Mouse (Mus musculus) intestine, embryonic 16.5 days (tissue): ENCODE results near the gene Cib4. TPM values are rescaled to one million over a fixed set of nuclear protein-coding genes. Genes with fewer than 3 reads are reported as not detected.

Source experiments
- ATAC-seq: fragments of 200-750 bp; cut with Nextera tagmentation; 2 replicates; pipeline ENCODE4 v1.8.0; 2017; ENCODE audit warnings: moderate TSS enrichment, moderate library complexity
- H3K27ac ChIP-seq: fragments of 300-500 bp; sonication (generic); 2 replicates; pipeline ENCODE4 v1.5.1; 2014; ENCODE audit warnings: mild to moderate bottlenecking, low read length
- H3K27me3 ChIP-seq: fragments of 300-500 bp; sonication (generic); replicated peaks from 2 replicates; pipeline ENCODE4 v1.6.1; 2014; ENCODE audit warnings: low read length, control low read depth, mixed read lengths; ENCODE audit not compliant: control insufficient read depth, insufficient read depth
- H3K36me3 ChIP-seq: fragments of 300-500 bp; sonication (generic); 2 replicates; pipeline ENCODE4 v1.6.1; 2014; ENCODE audit warnings: low read length, control low read depth; ENCODE audit not compliant: control insufficient read depth, insufficient read depth
- H3K4me1 ChIP-seq: fragments of 300-500 bp; sonication (generic); 2 replicates; pipeline ENCODE4 v1.6.1; 2014; ENCODE audit warnings: low read length, control low read depth, mixed read lengths; ENCODE audit not compliant: control insufficient read depth, insufficient read depth
- H3K4me2 ChIP-seq: fragments of 300-500 bp; sonication (generic); 2 replicates; pipeline ENCODE4 v1.6.1; 2014; ENCODE audit warnings: low read depth, low read length, control low read depth
- H3K4me3 ChIP-seq: fragments of 300-500 bp; sonication (generic); 2 replicates; pipeline ENCODE4 v1.5.1; 2014; ENCODE audit warnings: mild to moderate bottlenecking, low read length
- H3K9ac ChIP-seq: fragments of 300-500 bp; sonication (generic); 2 replicates; pipeline ENCODE4 v1.6.1; 2014; ENCODE audit warnings: low read depth, low read length
- H3K9me3 ChIP-seq: fragments of 300-500 bp; sonication (generic); 2 replicates; pipeline ENCODE4 v1.6.1; 2016; ENCODE audit warnings: low read length, control low read depth; ENCODE audit not compliant: control insufficient read depth
- WGBS: fragments of 180-500 bp; shearing (Covaris S2); extraction: QIAGEN DNeasy Blood & Tissue Kit; methylation state at CpG from one replicate; pipeline ENCODE4 v1.1.7; 2014; 5-methylcytosine and 5-hydroxymethylcytosine counted together
- polyA plus RNA-seq: library from polyadenylated mRNA; unstranded; fragments of >200 nt; fragmentation: Nextera tagmentation; extraction: Ambion mirVana; gene quantifications from 2 replicates; pipeline ENCODE4 v1.2.1, GENCODE M21; 2015

The Cib4 gene
- polyA plus RNA-seq, 1 experiment from 2014 or later, result not detected

DNA sequence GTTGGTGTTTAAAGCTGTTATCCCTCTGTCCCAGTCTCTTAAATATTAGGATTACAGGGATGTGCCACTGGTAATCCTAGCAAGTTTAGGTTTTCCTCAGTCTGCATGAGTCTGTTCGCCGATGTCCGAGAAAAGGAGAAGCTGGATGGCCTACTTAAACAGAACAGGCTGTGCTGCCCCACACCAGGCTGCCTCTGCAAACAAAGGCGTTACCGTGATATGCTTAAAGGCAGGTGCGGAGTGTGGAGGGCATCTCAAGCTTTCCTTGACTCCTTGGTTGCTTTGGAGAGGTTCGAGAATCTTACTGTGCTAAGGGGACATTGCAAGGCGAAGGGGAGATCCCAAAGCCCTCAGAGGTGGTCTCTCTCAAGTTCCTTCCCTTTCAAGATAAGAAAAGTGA, 48.8 kb downstream of the Cib4 start:
- Histone ChIP-seq H3K27ac (no peak overlapping the region), H3K9ac (no peak overlapping the region), H3K4me1 (no peaks in the 10 kb centered on the region), H3K27me3 (no peaks in the 10 kb centered on the region), H3K36me3 (no peaks in the 10 kb centered on the region), H3K9me3 (no peaks in the 10 kb centered on the region), H3K4me2 (no peak overlapping the region), H3K4me3 (no peak overlapping the region)
- ATAC-seq, result no peak
- WGBS, result 75% methylated on average over 8 of the region's 8 CpGs

DNA sequence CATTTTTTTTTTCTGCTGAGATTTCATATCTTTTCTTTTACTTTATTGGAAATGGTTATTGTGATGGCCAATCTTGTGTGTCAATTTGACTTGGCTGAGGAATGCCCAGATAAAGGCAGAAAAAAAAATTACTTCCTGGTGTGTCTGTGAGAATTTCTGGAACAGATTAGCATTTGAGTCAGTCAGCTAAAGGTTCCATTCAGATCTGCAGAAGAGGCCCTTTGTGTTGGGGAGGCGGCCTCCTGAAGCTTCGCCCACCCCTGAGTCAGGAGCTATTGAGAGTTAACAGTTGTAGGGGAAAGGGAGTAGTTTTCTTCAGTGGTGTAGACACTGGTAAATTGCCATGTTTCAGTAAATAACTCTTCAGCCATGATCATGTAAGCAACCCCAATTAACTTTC, 50.3 kb downstream of the Cib4 start:
- Histone ChIP-seq H3K9me3 (no peaks in the 10 kb centered on the region), H3K4me3 (no peak overlapping the region), H3K27me3 (no peaks in the 10 kb centered on the region), H3K9ac (no peak overlapping the region), H3K27ac (no peak overlapping the region), H3K4me2 (no peak overlapping the region), H3K36me3 (no peaks in the 10 kb centered on the region), H3K4me1 (peaks cover 6% of the 10 kb centered on the region; the same call in 1 of the 2 replicates)
- no peak for ATAC-seq
- 76% methylated on average over 2 of the region's 2 CpGs for WGBS

DNA sequence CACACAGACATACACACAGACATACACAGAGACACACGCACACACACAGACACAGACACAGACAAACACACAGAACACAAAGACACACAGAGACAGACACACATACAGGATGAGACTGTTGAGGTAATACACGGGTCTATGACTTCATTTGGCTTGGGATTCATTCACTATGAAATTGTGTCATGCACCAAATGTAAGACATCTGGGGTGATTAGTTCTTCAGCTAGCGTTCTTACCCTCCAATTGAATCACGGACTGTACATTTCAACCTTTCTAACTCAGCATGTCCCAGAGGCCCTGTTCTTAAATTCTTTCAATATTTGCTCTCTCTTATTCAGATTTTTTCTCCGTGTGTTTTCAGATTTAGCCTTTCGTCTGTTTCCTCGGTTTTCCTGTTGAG, 51.0 kb downstream of the Cib4 start:
- peaks cover 7% of the 10 kb centered on the region; the same call in 1 of the 2 replicates for H3K4me1 ChIP-seq
- H3K4me3 ChIP-seq, result no peak overlapping the region
- 69% methylated on average over 7 of the region's 7 CpGs for WGBS
- no peak overlapping the region for H3K27ac ChIP-seq
- ATAC-seq, result no peak
- no peaks in the 10 kb centered on the region for H3K9me3 ChIP-seq
- H3K9ac ChIP-seq, result no peak overlapping the region
- no peaks in the 10 kb centered on the region for H3K36me3 ChIP-seq
- H3K4me2 ChIP-seq, result no peak overlapping the region
- H3K27me3 ChIP-seq, result no peaks in the 10 kb centered on the region

DNA sequence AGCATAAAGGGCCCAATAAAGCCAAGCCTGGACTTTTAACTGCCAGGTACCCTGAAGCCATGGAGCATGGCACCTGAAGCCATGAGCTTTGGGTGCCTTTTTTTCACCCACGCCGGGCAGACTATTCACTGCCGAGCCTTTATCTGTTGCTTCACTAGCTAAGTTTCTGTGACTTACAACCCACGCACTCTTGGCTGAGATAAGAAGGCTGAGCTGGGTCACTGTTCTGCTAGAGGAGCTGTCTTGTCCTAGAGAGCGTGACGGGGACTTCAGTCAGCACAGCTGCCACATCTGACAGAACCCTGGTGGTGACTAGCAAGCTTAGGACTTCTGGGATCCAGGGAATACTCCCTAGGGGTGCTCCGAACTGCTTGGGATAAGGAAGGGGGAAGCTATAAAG, 51.9 kb downstream of the Cib4 start:
- Histone ChIP-seq H3K4me3 (no peak overlapping the region), H3K4me1 (peaks cover 7% of the 10 kb centered on the region; the same call in 1 of the 2 replicates), H3K27ac (no peak overlapping the region), H3K9ac (no peak overlapping the region), H3K36me3 (no peaks in the 10 kb centered on the region), H3K27me3 (no peaks in the 10 kb centered on the region), H3K4me2 (no peak overlapping the region), H3K9me3 (no peaks in the 10 kb centered on the region)
- 68% methylated on average over 7 of the region's 7 CpGs for WGBS
- ATAC-seq, result no peak

DNA sequence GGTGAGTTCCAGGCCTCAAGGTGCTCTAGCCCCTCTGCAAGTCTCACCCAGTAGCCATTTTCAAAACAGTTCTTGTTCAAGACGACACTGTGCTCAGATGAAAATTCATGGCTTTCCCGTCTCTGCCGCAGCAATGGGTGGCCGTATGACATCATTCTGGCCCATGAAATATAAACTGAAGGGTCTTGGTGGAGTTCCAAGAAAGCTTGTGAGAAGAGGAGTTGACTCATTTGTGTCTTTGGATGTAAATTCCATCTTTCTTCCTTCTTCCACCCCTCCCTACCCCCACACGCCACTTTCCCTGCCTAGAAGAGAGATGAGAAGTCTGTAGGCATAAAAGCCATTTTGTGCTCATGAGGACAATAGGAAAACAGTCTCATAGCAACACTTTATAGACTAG, 54.8 kb downstream of the Cib4 start:
- Histone ChIP-seq H3K4me3 (no peak overlapping the region), H3K4me2 (no peak overlapping the region), H3K27ac (peak overlapping the region; percentile 59; the same call in 1 of the 2 replicates), H3K9ac (no peak overlapping the region), H3K9me3 (no peaks in the 10 kb centered on the region), H3K27me3 (no peaks in the 10 kb centered on the region), H3K36me3 (no peaks in the 10 kb centered on the region), H3K4me1 (peaks cover 7% of the 10 kb centered on the region; the same call in 1 of the 2 replicates)
- WGBS, result 49% methylated on average over 5 of the region's 5 CpGs
- peak; percentile 56 for ATAC-seq

DNA sequence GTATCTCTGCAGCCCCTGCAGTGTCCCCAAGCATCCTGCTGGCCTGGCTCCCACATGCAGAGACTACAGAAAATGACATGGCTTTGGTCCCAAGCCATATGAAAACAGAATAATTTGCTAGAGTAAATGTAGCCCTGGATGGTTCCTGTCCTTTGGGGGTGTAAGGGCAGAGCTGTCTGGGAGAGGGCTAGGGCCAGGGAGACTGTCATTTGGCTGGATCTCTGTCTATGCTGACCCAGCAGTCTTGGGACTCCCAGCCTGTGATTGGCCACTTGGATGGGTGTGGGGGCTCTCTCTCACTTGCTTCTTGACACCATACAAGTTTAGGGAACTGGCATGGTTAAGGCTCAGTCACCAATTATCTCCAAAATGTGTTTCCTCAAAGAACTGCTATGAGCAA, 55.4 kb downstream of the Cib4 start:
- no peak overlapping the region for H3K9ac ChIP-seq
- no peaks in the 10 kb centered on the region for H3K36me3 ChIP-seq
- no peaks in the 10 kb centered on the region for H3K9me3 ChIP-seq
- no peaks in the 10 kb centered on the region for H3K27me3 ChIP-seq
- H3K4me3 ChIP-seq, result no peak overlapping the region
- no peak for ATAC-seq
- H3K4me1 ChIP-seq, result peaks cover 7% of the 10 kb centered on the region; the same call in 1 of the 2 replicates
- peak overlapping the region; percentile 59; the same call in 1 of the 2 replicates for H3K27ac ChIP-seq
- H3K4me2 ChIP-seq, result no peak overlapping the region

DNA sequence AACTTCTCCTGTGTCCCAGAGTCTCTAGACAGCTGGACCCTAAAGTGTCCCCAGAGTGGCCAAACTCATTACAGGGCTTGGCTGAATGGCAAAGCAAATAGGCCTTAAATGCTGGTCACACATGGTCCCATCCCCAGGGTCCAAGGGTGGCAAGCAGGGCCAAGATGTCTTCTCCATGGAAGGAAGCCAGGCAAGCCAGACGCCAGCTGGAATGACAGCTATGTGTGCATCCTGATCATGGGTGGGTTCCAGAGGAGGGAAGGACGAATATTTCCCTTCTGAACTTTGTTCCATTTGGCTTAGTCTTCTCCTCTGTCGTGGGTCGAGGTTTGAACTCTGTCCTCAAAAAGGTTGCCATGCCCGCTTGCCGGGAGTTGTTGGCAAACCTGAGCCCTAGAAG, 60.5 kb downstream of the Cib4 start:
- ATAC-seq, result peak; percentile 7; the same call in 1 of the 2 replicates
- Histone ChIP-seq H3K4me2 (no peak overlapping the region), H3K27ac (no peak overlapping the region)

DNA sequence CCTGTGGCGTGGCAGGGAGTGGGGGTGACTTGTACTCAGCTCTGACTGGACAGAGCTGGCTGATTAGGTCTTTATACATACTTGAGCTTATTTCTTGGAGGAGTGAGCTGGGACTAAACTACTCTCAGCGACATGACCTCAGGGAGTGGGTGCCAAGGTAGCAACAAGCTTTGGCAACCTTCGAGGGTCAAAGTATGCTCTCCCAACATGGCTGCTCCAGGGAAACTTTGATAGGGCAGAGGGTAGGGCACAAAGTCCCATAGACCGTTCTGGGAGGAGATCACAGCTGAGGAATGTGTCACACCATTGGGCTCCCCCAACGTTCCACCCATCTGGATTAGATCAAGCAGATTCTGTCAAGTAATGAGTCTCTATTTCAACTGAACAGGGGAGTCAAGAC, 61.0 kb downstream of the Cib4 start:
- no peaks in the 10 kb centered on the region for H3K9me3 ChIP-seq
- H3K9ac ChIP-seq, result no peak overlapping the region
- no peak overlapping the region for H3K4me2 ChIP-seq
- H3K36me3 ChIP-seq, result no peaks in the 10 kb centered on the region
- 77% methylated on average over 5 of the region's 5 CpGs for WGBS
- no peaks in the 10 kb centered on the region for H3K27me3 ChIP-seq
- ATAC-seq, result 0 out of 2 replicates have a peak, but pooled peaks have one; percentile 13
- H3K4me1 ChIP-seq, result no peaks in the 10 kb centered on the region
- H3K4me3 ChIP-seq, result no peak overlapping the region
- H3K27ac ChIP-seq, result no peak overlapping the region

More for the DNA sequence above, 60.5 kb downstream of the Cib4 start:
- Histone ChIP-seq H3K4me3 (no peak overlapping the region), H3K36me3 (no peaks in the 10 kb centered on the region), H3K9ac (no peak overlapping the region), H3K9me3 (no peaks in the 10 kb centered on the region), H3K27me3 (no peaks in the 10 kb centered on the region), H3K4me1 (no peaks in the 10 kb centered on the region)
- 59% methylated on average over 6 of the region's 6 CpGs for WGBS

DNA sequence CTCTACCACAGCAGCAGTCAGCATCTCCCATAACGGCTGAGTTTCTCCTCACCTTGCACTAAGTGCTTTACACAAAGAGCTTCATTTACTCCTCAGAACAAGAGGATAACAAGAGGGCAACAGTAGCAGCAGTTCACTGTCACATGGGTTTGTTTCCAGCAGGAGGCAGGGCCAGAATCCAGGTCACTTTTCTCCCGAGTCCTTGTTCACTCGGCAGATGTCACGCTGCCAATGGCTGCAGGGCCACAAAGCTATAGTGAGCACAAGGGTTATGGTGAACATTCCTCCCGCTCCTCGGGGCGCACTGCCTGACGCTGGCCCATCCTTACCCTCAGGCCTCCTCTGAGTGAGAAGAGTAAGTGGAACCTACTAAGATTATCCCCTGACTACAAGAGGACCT, 62.1 kb downstream of the Cib4 start:
- Histone ChIP-seq H3K9me3 (no peaks in the 10 kb centered on the region), H3K4me1 (no peaks in the 10 kb centered on the region), H3K4me2 (no peak overlapping the region), H3K4me3 (no peak overlapping the region), H3K9ac (no peak overlapping the region), H3K27me3 (no peaks in the 10 kb centered on the region), H3K27ac (no peak overlapping the region), H3K36me3 (no peaks in the 10 kb centered on the region)
- 80% methylated on average over 8 of the region's 8 CpGs for WGBS
- ATAC-seq, result no peak

DNA sequence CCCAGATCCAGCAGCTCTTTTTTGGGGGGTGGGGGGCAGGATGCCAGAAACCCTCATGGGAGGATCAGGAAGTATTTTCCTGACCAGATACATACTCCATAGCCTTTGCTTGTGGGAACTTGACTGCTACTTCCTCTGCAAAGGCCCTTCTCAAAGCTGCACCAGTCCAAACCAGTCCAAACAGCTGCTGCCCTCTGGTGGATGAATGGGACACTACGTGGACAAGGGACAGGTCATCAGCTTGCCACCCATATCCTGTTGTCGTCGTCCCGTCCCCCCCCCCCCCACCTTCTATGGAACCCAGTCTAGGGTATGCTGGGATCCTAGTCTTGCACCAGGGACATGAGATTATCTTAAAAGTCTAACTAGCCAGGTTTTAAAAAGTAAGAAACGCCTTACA, 63.3 kb downstream of the Cib4 start:
- peak; percentile 42; the same call in 1 of the 2 replicates for ATAC-seq

More for the DNA sequence above, 63.3 kb downstream of the Cib4 start:
- WGBS, result 18% methylated on average over 5 of the region's 5 CpGs
- no peak overlapping the region for H3K9ac ChIP-seq
- no peak overlapping the region for H3K4me3 ChIP-seq
- no peaks in the 10 kb centered on the region for H3K9me3 ChIP-seq
- H3K4me2 ChIP-seq, result no peak overlapping the region
- H3K36me3 ChIP-seq, result no peaks in the 10 kb centered on the region
- no peaks in the 10 kb centered on the region for H3K27me3 ChIP-seq
- no peaks in the 10 kb centered on the region for H3K4me1 ChIP-seq
- no peak overlapping the region for H3K27ac ChIP-seq
